Mouse (Mus musculus) cortical plate, adult 2 months (tissue): ENCODE measurements around the gene Reps2.

Experiments used
- CTCF ChIP-seq: fragments of 200-500 bp; IDR thresholded peaks from 2 replicates; pipeline ENCODE4 v1.5.1; 2011; ENCODE audit warnings: mild to moderate bottlenecking, control low read depth, low read length; ENCODE audit not compliant: insufficient read depth; ENCODE audit errors: extremely low read depth
- POLR2A ChIP-seq: fragments of 200-500 bp; IDR thresholded peaks from 2 replicates; pipeline ENCODE4 v1.6.1; 2011; ENCODE audit warnings: mild to moderate bottlenecking, low read length, control low read depth; ENCODE audit not compliant: insufficient read depth; ENCODE audit errors: extremely low read depth

DNA sequence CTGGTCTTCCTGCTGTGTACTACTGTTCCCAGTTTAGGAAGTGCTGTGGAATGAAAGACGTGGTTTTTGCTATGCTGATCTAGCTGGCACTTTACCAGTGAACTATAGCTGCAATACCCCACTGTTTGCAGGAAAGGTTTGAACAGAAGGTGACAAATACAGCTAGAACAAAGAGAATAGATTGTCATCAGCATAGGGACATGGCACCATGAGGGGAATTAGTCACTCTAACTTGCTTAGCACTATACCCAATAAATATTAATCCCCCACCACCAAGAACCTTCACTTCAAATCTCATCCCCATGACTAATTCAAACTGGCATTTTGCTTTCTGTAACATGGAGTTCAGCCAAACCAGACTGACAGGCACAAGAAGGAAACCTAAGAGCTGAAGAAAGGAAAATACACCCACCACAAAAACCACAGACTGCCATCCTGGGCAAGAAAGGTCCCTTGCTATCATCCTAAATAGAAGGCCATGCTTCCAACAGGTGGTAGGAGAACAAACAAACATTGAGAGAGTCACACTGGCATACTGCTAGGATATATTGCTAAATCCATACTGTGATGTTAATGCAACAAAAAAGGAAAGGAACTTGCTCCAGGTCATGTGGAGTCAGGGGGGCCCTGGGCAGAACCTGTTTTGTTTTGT, 100.7 kb downstream of the Reps2 start:
- TF ChIP-seq CTCF, result no peak
- no peak for TF ChIP-seq POLR2A
